Comparison of ENCODE assay signal across 9 mouse cellular contexts in genomic region chr10:69535931-69536200, GRCm38 (mm10).
A peak's percentile ranks its signal among the peaks of the same experiment; 100 is the strongest.
DNase-seq lines count a peak whose midpoint lies in the region; ATAC-seq and TF ChIP-seq lines count a peak whose summit lies in the region.
"Had no signal": no experiment of that assay in that cellular context is flagged by ENCODE, and none has a peak within 500 bp of the region (broad histone marks: within the 10 kb centered on the region; RNA-seq: fewer than 3 reads in every experiment).

No protein-coding gene starts in this region.

- no peaks in the 10 kb centered on the region for H3K27me3 ChIP-seq in heart, embryonic 12.5 days (replicated peaks)
- no peaks in the 10 kb centered on the region for H3K27me3 ChIP-seq in embryonic facial prominence, embryonic 13.5 days
- no peaks in the 10 kb centered on the region for H3K27me3 ChIP-seq in hindbrain, embryonic 14.5 days (ENCODE audit: control insufficient read depth, insufficient read depth, low read length)
- H3K27me3 ChIP-seq in midbrain, postnatal 0 days (ENCODE audit: insufficient read depth, low read length), result no peaks in the 10 kb centered on the region

- H3K9me3 ChIP-seq in heart, embryonic 12.5 days (replicated peaks), result peaks cover 4% of the 10 kb centered on the region; the same call in 1 of the 2 replicates
- H3K9me3 ChIP-seq in embryonic facial prominence, embryonic 13.5 days, result no peaks in the 10 kb centered on the region
- no peaks in the 10 kb centered on the region for H3K9me3 ChIP-seq in hindbrain, embryonic 14.5 days (ENCODE audit: control insufficient read depth, low read length)
- no peaks in the 10 kb centered on the region for H3K9me3 ChIP-seq in midbrain, postnatal 0 days (ENCODE audit: low read length)

- H3K4me2 ChIP-seq in heart, embryonic 12.5 days, result peak overlapping the region; percentile 73
- peak overlapping the region; percentile 76 for H3K4me2 ChIP-seq in embryonic facial prominence, embryonic 13.5 days
- H3K4me2 ChIP-seq in hindbrain, embryonic 14.5 days (replicated peaks), result peak overlapping the region; percentile 68
- H3K4me2 ChIP-seq in midbrain, postnatal 0 days (ENCODE audit: low read depth, low read length, poor library complexity, severe bottlenecking), result peak overlapping the region; percentile 62

- H3K9ac ChIP-seq in heart, embryonic 12.5 days, result peak overlapping the region; percentile 55; the same call in 1 of the 2 replicates
- peak overlapping the region; percentile 77; the same call in 1 of the 2 replicates for H3K9ac ChIP-seq in embryonic facial prominence, embryonic 13.5 days
- peak overlapping the region; percentile 93 for H3K9ac ChIP-seq in hindbrain, embryonic 14.5 days
- H3K9ac ChIP-seq in midbrain, postnatal 0 days (replicated peaks; ENCODE audit: low read length, poor library complexity, severe bottlenecking), result peak overlapping the region; percentile 96

- 33% methylated on average over 4 of the region's 4 CpGs for WGBS in heart, embryonic 12.5 days
- WGBS in embryonic facial prominence, embryonic 13.5 days, result 50% methylated on average over 4 of the region's 4 CpGs
- 27% methylated on average over 4 of the region's 4 CpGs for WGBS in hindbrain, embryonic 14.5 days
- WGBS in midbrain, postnatal 0 days, result 13% methylated on average over 4 of the region's 4 CpGs

- intact Hi-C loops in heart, postnatal 36 days (cut with DNase I), result no loop called here

- no peak for ATAC-seq in heart, embryonic 12.5 days (ENCODE audit: insufficient number of reproducible peaks, low FRiP score)
- ATAC-seq in embryonic facial prominence, embryonic 13.5 days (ENCODE audit: insufficient number of reproducible peaks, insufficient read depth, low FRiP score, low TSS enrichment, low read depth), result no peak
- peak; percentile 25 for ATAC-seq in hindbrain, embryonic 14.5 days (ENCODE audit: low FRiP score)
- no peak; the same call in 1 of the 2 replicates for ATAC-seq in midbrain, postnatal 0 days (ENCODE audit: low FRiP score)
- ATAC-seq: CD4-positive, CD25-positive, alpha-beta regulatory T cell, adult 4 months had no signal

- no peaks in the 10 kb centered on the region for H3K36me3 ChIP-seq in heart, embryonic 12.5 days
- no peaks in the 10 kb centered on the region for H3K36me3 ChIP-seq in embryonic facial prominence, embryonic 13.5 days
- H3K36me3 ChIP-seq in hindbrain, embryonic 14.5 days (replicated peaks; ENCODE audit: control insufficient read depth, insufficient read depth), result no peaks in the 10 kb centered on the region
- no peaks in the 10 kb centered on the region for H3K36me3 ChIP-seq in midbrain, postnatal 0 days (ENCODE audit: insufficient read depth, low read length)

- no peak for TF ChIP-seq CTCF in midbrain, postnatal 0 days (IDR thresholded peaks at IDR 0.05)

- DNase-seq in heart, postnatal 36 days, result no peak
- DNase-seq in hindbrain, embryonic 14.5 days (ENCODE audit: low spot score), result no peak
- DNase-seq in midbrain, postnatal 0 days (ENCODE audit: low spot score), result no peak
- no peak for DNase-seq in lung, postnatal 4 days
- DNase-seq in adrenal gland, adult 2 months, result no peak
- no peak for DNase-seq in right cerebral cortex, postnatal 10 days (ENCODE audit: low spot score in 2 of 2)

- peak overlapping the region; percentile 80 for H3K27ac ChIP-seq in heart, embryonic 12.5 days (ENCODE audit: poor library complexity, severe bottlenecking)
- H3K27ac ChIP-seq in embryonic facial prominence, embryonic 13.5 days, result no peak overlapping the region
- peak overlapping the region; percentile 93 for H3K27ac ChIP-seq in hindbrain, embryonic 14.5 days
- peak overlapping the region; percentile 94 for H3K27ac ChIP-seq in midbrain, postnatal 0 days (ENCODE audit: low read depth, low read length)

- 0 out of 2 replicates have a peak, but pooled peaks cover 5% of the 10 kb centered on the region for H3K4me1 ChIP-seq in heart, embryonic 12.5 days (replicated peaks)
- H3K4me1 ChIP-seq in embryonic facial prominence, embryonic 13.5 days, result peaks cover 42% of the 10 kb centered on the region
- H3K4me1 ChIP-seq in hindbrain, embryonic 14.5 days (replicated peaks; ENCODE audit: control insufficient read depth, insufficient read depth, low read length), result peaks cover 28% of the 10 kb centered on the region
- H3K4me1 ChIP-seq in midbrain, postnatal 0 days (ENCODE audit: insufficient read depth, low read length), result peaks cover 6% of the 10 kb centered on the region; the same call in 1 of the 2 replicates

- H3K4me3 ChIP-seq in heart, embryonic 12.5 days, result peak overlapping the region; percentile 67
- peak overlapping the region; percentile 58 for H3K4me3 ChIP-seq in embryonic facial prominence, embryonic 13.5 days
- H3K4me3 ChIP-seq in hindbrain, embryonic 14.5 days (replicated peaks; ENCODE audit: low read length), result peak overlapping the region; percentile 67
- peak overlapping the region; percentile 73 for H3K4me3 ChIP-seq in midbrain, postnatal 0 days (ENCODE audit: low read depth, low read length)
